Mouse (Mus musculus) heart, embryonic 12.5 days (tissue): ENCODE data around the gene Sin3a. TPM values are rescaled to one million over a fixed set of nuclear protein-coding genes. Genes with fewer than 3 reads are reported as not detected.

Experiments
- ATAC-seq: fragments of 200-750 bp; cut with Nextera tagmentation; 2 replicates; pipeline ENCODE4 v1.8.0; 2017; ENCODE audit warnings: moderate TSS enrichment, moderate library complexity; ENCODE audit not compliant: insufficient number of reproducible peaks, low FRiP score
- H3K27ac ChIP-seq: fragments of 300-500 bp; sonication (generic); 2 replicates; pipeline ENCODE4 v1.5.1; 2016; ENCODE audit warnings: mild to moderate bottlenecking, moderate library complexity; ENCODE audit not compliant: poor library complexity, severe bottlenecking
- H3K27me3 ChIP-seq: fragments of 300-500 bp; sonication (generic); replicated peaks from 2 replicates; pipeline ENCODE4 v1.6.1; 2016; ENCODE audit warnings: mild to moderate bottlenecking, moderate library complexity
- H3K36me3 ChIP-seq: fragments of 300-500 bp; sonication (generic); 2 replicates; pipeline ENCODE4 v1.6.1; 2016; ENCODE audit warnings: mild to moderate bottlenecking, moderate library complexity
- H3K4me1 ChIP-seq: fragments of 300-500 bp; sonication (generic); replicated peaks from 2 replicates; pipeline ENCODE4 v1.6.1; 2016; ENCODE audit warnings: mild to moderate bottlenecking
- H3K4me2 ChIP-seq: fragments of 300-500 bp; sonication (generic); 2 replicates; pipeline ENCODE4 v1.6.1; 2016; ENCODE audit warnings: mild to moderate bottlenecking, moderate library complexity
- H3K4me3 ChIP-seq: fragments of 300-500 bp; sonication (generic); 2 replicates; pipeline ENCODE4 v1.5.1; 2016; ENCODE audit warnings: mild to moderate bottlenecking
- H3K9ac ChIP-seq: fragments of 300-500 bp; sonication (generic); 2 replicates; pipeline ENCODE4 v1.6.1; 2016; ENCODE audit warnings: mild to moderate bottlenecking, moderate library complexity
- H3K9me3 ChIP-seq: fragments of 300-500 bp; sonication (generic); replicated peaks from 2 replicates; pipeline ENCODE4 v1.6.1; 2016; ENCODE audit warnings: mild to moderate bottlenecking, moderate library complexity
- WGBS: fragments of 180-500 bp; shearing (Covaris S2); methylation state at CpG from one replicate; pipeline ENCODE4 v1.1.7; 2016; 5-methylcytosine and 5-hydroxymethylcytosine counted together
- polyA plus RNA-seq: library from polyadenylated mRNA; unstranded; fragments of >200 nt; fragmentation: Nextera tagmentation; extraction: Ambion mirVana; gene quantifications from 2 replicates; pipeline ENCODE4 v1.2.1, GENCODE M21; 2016

Gene Sin3a
- polyA plus RNA-seq: 29.3 and 29.6 TPM in 2 replicates

DNA sequence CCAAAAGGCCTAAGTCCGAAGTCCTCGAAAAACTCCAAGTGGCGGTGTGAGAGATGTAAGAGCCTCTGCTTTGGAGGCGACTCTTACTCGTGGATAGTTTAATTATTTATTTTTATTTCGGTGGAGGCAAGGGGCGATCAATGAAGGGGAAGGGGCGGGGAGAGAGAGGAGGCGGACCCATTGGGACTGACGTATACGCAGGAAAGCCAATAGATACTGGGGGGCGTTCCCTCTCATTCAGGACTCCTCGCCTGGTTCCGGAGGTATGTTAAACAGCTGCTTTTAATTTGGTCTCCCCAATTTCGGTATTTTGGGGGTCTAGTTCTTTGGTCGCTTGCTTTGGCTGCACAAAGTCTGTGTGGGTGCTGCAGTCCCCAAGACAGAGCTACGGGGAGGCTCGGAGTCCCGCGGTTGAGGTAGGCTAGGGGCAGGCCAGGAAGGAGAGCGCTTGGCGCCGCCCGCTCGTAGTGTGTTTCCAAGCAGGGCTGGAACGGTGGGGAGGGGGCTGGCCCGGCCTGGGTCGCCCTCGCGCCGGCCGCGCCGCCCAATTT lies at the start of gene Sin3a:
Gene Sin3a (plus strand): TSS at position 240 of the 551 bp plus-strand sequence.
- H3K27ac ChIP-seq: peak within 1 kb of the TSS; percentile 100
- peak within 1 kb of the TSS; percentile 80 for H3K4me3 ChIP-seq
- H3K9me3 ChIP-seq: no peaks in the 10 kb centered on the region
- peaks cover 23% of the 10 kb centered on the region for H3K4me1 ChIP-seq
- H3K4me2 ChIP-seq: peak within 1 kb of the TSS; percentile 78
- H3K9ac ChIP-seq: peak within 1 kb of the TSS; percentile 84
- no peaks in the 10 kb centered on the region for H3K36me3 ChIP-seq
- H3K27me3 ChIP-seq: no peaks in the 10 kb centered on the region
- under 1% methylated on average over 34 of the region's 34 CpGs for WGBS
- ATAC-seq: no peak

DNA sequence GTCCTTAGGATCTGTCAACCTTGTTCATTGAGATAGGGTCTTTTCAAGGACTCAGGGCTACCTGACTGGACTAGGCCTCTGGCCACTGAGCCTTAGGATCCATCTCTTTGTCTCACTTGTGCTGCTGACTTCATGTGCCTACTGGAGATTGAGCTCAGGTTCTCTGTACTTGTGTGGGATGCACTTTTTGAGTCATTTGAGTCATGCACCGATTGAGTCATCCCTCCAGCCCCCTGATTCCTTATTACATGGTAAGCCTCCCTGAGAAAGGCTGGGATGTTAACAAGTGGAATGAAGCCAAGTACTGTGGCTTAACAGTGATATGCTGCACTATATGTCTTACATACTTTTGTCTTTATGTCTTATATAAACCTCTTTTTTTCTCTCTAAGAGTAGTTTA lies 40.1 kb upstream of the Sin3a start:
- H3K27ac ChIP-seq: no peak overlapping the region
- H3K4me2 ChIP-seq: no peak overlapping the region
- 90% methylated on average over 1 of the region's 1 CpGs for WGBS
- no peak overlapping the region for H3K4me3 ChIP-seq
- H3K9me3 ChIP-seq: no peaks in the 10 kb centered on the region; the same call in 1 of the 2 replicates
- H3K36me3 ChIP-seq: peaks cover 63% of the 10 kb centered on the region
- no peaks in the 10 kb centered on the region for H3K4me1 ChIP-seq
- H3K9ac ChIP-seq: no peak overlapping the region
- no peaks in the 10 kb centered on the region for H3K27me3 ChIP-seq
- no peak for ATAC-seq

DNA sequence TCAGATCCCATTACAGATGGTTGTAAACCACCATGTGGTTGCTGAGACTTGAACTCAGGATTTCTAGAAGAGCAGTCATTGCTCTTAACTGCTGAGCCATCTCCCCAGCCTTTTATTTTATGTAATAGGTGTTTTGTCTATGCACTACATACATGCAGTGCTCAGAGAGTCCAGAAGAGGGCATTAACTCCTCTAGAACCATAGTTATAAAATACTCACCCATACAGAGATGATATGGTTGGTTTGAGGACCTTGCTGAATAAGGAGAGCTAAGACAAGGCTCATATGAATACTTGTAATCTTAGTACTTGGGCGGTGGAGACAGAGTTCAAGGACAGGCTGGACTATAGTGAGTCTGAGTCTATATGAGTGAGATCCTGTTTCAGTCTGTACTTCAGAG lies 15.6 kb upstream of the Sin3a start:
- no peak overlapping the region for H3K9ac ChIP-seq
- H3K36me3 ChIP-seq: peaks cover 63% of the 10 kb centered on the region
- no peak overlapping the region for H3K27ac ChIP-seq

DNA sequence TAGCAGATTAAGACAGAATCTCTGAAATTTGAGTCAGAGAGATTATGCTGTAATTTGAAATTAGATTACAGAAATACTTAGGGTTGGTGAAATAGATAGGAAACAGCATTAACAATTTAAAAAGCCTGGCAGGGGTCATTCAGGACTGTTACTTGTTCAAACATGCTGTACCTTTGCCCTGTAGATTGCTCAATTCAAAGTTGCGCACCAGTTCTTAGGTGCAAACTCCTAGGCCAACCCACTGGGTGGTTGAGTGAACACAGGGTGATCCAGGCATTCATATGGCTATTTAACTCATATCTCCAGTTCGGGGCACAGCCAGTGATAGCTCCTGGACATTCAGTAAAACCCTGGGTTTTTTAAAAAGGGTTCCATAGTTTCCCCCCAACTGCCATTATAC lies 7.7 kb upstream of the Sin3a start:
- no peak overlapping the region for H3K9ac ChIP-seq
- no peak overlapping the region for H3K4me3 ChIP-seq
- no peaks in the 10 kb centered on the region for H3K9me3 ChIP-seq
- no peak overlapping the region for H3K4me2 ChIP-seq
- peaks cover 38% of the 10 kb centered on the region for H3K36me3 ChIP-seq
- no peaks in the 10 kb centered on the region for H3K27me3 ChIP-seq
- H3K27ac ChIP-seq: no peak overlapping the region
- WGBS: 91% methylated on average over 2 of the region's 2 CpGs
- no peaks in the 10 kb centered on the region for H3K4me1 ChIP-seq
- ATAC-seq: no peak

More for the DNA sequence above, 15.6 kb upstream of the Sin3a start:
- 78% methylated on average over 1 of the region's 1 CpGs for WGBS
- no peak overlapping the region for H3K4me3 ChIP-seq
- H3K4me1 ChIP-seq: no peaks in the 10 kb centered on the region
- H3K27me3 ChIP-seq: no peaks in the 10 kb centered on the region
- H3K9me3 ChIP-seq: no peaks in the 10 kb centered on the region
- H3K4me2 ChIP-seq: no peak overlapping the region
- ATAC-seq: no peak

DNA sequence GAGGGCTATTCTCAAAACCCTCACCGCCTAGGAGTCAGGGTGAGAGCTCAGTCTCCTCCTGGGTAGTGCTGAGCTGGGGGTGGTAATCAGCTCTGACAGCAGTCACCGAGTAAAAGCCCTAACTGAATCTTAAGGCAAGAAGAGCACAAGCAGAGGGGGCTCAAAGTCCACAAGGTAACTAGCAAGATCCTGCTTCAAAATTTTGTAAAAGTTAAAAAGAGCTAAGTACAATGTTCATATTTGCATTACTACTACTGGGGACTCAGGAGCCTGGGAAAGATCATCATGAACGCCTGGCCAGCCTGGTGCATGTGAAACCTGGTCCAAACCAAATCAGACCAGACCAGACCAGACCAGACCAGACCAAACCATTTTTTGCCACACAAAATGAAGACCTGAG lies 3.6 kb upstream of the Sin3a start:
- H3K27me3 ChIP-seq: no peaks in the 10 kb centered on the region
- H3K36me3 ChIP-seq: peaks cover 9% of the 10 kb centered on the region
- H3K4me3 ChIP-seq: no peak overlapping the region
- 56% methylated on average over 3 of the region's 3 CpGs for WGBS
- H3K27ac ChIP-seq: no peak overlapping the region
- no peaks in the 10 kb centered on the region for H3K9me3 ChIP-seq
- H3K4me1 ChIP-seq: peaks cover 15% of the 10 kb centered on the region
- H3K9ac ChIP-seq: no peak overlapping the region
- ATAC-seq: no peak
- H3K4me2 ChIP-seq: no peak overlapping the region

DNA sequence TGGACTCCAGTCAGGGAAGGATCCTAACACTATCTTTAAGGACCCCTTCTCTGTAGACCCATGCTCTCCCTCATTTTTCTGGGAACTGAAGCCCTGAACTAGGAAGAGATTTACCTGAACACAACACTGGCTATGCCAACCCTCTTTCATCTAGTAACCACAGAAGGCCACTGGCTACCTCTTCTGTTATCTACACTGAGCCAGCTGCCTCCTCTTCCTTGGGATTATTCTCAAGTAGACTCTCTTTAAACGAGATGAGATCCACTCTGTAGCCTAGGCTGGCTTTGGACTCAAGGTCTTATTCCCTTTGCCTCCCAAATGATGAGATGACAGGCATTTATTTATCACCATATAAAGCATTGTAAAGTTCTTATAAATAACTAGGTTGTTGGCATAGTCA lies 1.6 kb upstream of the Sin3a start:
- H3K9me3 ChIP-seq: no peaks in the 10 kb centered on the region
- H3K27me3 ChIP-seq: no peaks in the 10 kb centered on the region
- no peak overlapping the region for H3K27ac ChIP-seq
- WGBS: 21% methylated on average over 1 of the region's 1 CpGs
- H3K36me3 ChIP-seq: peaks cover 2% of the 10 kb centered on the region; the same call in 1 of the 2 replicates
- H3K4me2 ChIP-seq: no peak overlapping the region
- H3K9ac ChIP-seq: no peak overlapping the region
- peaks cover 23% of the 10 kb centered on the region for H3K4me1 ChIP-seq
- 0 out of 2 replicates have a peak overlapping the region, but pooled peaks have one; percentile 80 for H3K4me3 ChIP-seq
- ATAC-seq: no peak

DNA sequence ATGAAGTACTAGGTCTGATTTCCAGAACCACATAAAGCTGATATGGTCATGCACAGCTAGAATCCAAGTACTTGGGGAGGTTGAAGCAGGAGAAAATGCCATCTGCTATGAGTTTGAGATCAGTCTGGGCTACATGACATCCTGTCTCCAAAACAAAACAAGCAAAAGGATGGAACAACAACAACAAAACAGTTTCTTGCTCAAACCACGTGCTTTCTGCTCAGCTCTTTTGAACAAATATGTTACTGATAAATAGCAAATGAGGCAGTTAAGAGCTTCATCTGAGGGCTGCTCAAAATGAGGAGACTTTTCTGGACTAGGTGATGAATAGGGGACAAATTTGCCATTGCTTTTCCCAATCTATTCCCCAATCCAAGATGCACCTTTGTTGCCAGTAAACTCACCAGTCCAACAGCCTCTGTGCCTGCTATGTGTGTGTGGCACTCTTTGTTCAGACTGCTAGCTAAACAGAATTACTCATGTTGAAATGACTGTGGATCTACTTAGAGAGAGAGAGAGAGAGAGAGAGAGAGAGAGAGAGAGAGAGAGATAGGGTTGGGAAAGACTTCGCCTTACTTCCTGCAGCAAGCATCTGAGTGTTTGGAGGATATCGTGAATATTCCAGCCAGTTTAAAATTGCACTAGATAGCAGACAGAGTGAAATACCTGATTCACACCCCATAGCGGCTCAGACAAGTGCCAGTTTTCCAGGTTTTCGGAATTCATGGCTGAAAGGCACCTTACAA lies 867 bp upstream of the Sin3a start:
- ATAC-seq: no peak
- H3K4me3 ChIP-seq: peak overlapping the region; percentile 80
- 13% methylated on average over 5 of the region's 5 CpGs for WGBS
- H3K27me3 ChIP-seq: no peaks in the 10 kb centered on the region
- H3K4me2 ChIP-seq: peak overlapping the region; percentile 78
- peak overlapping the region; percentile 36; the same call in 1 of the 2 replicates for H3K27ac ChIP-seq
- peaks cover 23% of the 10 kb centered on the region for H3K4me1 ChIP-seq
- H3K9me3 ChIP-seq: no peaks in the 10 kb centered on the region
- peak overlapping the region; percentile 84 for H3K9ac ChIP-seq
- H3K36me3 ChIP-seq: no peaks in the 10 kb centered on the region

DNA sequence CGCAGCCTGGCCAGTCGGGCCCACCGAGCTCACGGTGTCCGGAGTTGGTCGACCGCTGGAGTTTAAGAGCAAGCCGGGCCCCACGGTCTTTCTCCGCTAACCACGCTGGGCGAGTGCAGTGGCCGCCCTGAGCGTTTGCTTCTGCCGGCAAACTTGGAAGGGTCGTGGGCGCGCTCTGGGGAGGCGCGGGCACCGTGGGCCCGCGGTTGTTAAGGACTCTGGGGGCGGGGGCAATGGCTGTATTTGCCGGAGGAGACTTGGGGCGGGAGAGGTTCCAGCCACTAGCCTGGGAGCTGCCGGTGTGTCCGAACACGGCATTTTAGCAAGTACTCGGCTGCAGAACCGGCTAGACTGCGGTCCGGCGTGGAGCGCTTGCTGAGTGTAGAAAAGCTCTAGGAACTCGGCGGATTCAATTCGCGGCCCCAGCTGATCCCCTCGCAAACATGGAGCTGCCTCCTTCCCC lies 717 bp downstream of the Sin3a start:
- Histone ChIP-seq H3K4me1 (peaks cover 23% of the 10 kb centered on the region), H3K9me3 (no peaks in the 10 kb centered on the region), H3K27me3 (no peaks in the 10 kb centered on the region), H3K4me2 (peak overlapping the region; percentile 78), H3K9ac (peak overlapping the region; percentile 84), H3K4me3 (peak overlapping the region; percentile 80), H3K27ac (peak overlapping the region; percentile 100), H3K36me3 (no peaks in the 10 kb centered on the region)
- no peak for ATAC-seq
- WGBS: 0% methylated on average over 40 of the region's 40 CpGs

DNA sequence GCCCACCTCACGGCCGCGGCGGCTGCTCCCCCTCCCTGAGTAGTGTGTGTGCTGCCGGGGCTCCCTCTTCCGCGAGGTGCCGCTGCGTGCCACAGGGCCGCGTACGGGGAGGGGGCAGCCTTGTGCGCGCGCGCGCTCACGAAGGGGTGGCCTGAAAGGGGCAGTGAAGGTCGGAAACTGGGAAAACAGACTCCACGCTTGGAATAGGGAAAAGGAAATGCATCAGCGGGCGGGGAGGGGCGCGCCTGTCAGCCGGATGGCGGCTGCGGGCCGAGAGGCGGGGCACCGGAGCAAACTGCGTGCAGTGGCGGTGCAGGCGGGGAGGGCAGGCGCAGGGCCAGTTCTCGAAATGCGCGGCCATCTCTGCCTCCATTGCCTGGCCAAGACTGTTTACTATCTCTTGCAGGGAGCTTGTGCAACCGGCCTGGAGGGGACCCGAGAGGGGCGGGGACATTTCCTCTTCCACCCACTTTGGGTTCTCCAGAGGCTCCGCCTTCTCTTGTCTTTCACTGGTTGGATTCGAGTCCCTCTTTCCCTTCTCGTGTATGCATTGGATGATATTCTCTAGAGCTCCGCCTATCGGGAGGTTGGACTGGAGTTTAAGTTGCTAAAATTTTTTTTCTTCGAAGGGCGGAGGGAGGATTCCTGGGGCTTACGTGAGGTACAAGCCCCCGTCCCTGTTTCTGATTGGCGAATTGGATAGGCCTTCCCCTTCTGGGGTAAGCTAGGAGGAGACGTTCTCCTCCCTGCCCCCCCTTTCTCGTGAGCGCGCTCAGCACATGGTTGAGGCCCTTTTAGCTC lies 1.3 kb downstream of the Sin3a start:
- H3K9ac ChIP-seq: peak overlapping the region; percentile 84
- under 1% methylated on average over 53 of the region's 54 CpGs for WGBS
- no peaks in the 10 kb centered on the region for H3K36me3 ChIP-seq
- ATAC-seq: peak; percentile 78
- H3K4me2 ChIP-seq: peak overlapping the region; percentile 82
- no peaks in the 10 kb centered on the region for H3K9me3 ChIP-seq
- peaks cover 26% of the 10 kb centered on the region for H3K4me1 ChIP-seq
- peak overlapping the region; percentile 100 for H3K27ac ChIP-seq
- peak overlapping the region; percentile 80 for H3K4me3 ChIP-seq
- H3K27me3 ChIP-seq: no peaks in the 10 kb centered on the region

DNA sequence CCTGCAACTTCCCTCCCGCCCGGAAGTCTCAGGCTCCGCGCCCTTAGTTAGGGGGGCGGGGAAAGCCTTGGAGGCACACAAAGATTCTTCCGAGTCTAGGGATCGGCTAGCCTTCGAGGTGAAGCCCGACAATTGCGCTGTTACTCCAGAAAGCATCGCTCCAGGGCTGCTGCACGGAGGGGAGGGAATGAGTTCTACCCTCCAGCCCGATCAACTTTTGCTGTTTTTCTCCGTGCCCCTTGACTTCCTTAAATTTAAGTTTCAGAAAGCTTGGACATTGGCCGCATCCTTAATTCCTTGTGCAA lies 1.9 kb downstream of the Sin3a start:
- peak overlapping the region; percentile 82 for H3K4me2 ChIP-seq
- H3K27ac ChIP-seq: peak overlapping the region; percentile 90
- H3K4me3 ChIP-seq: peak overlapping the region; percentile 80
- H3K36me3 ChIP-seq: no peaks in the 10 kb centered on the region
- no peaks in the 10 kb centered on the region for H3K9me3 ChIP-seq
- no peak for ATAC-seq
- peak overlapping the region; percentile 81 for H3K9ac ChIP-seq
- H3K27me3 ChIP-seq: no peaks in the 10 kb centered on the region
- peaks cover 27% of the 10 kb centered on the region for H3K4me1 ChIP-seq
- under 1% methylated on average over 15 of the region's 15 CpGs for WGBS

DNA sequence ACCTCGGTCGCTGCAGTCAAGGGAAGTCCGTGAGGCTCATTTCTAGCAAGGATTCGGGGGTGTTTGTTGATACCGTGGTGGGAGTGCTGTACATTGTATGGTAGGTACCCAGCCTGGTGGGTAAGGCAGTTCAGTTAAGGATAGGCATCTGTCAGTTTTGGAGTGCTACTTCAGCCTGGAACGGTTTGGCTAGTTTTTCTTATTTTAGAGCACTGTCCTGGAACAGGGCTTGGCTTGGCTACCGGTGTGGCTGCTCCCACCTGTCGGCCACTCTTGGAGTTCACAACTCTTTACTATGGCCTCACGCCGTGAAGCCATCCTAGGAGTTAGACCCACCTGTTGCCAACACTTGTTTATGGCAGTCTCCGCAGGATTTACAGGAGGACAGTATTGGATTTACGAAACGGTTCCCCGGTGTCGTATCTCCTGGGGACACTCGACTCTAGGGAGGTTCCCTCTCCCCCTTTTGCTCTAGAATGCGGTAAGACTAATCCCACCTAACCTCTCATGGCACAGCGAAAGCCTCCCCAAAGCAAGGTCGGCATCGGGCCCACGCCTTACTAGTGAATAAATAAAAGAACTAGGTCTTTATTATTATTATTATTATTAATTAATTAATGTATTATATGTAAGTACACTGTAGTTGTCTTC lies 2.5 kb downstream of the Sin3a start:
- no peaks in the 10 kb centered on the region for H3K27me3 ChIP-seq
- H3K4me2 ChIP-seq: peak overlapping the region; percentile 82
- H3K4me3 ChIP-seq: peak overlapping the region; percentile 80
- WGBS: 7% methylated on average over 21 of the region's 21 CpGs
- peak overlapping the region; percentile 90 for H3K27ac ChIP-seq
- no peaks in the 10 kb centered on the region for H3K9me3 ChIP-seq
- peak overlapping the region; percentile 81 for H3K9ac ChIP-seq
- no peaks in the 10 kb centered on the region for H3K36me3 ChIP-seq
- no peak for ATAC-seq
- peaks cover 27% of the 10 kb centered on the region for H3K4me1 ChIP-seq
